Comparison of ENCODE assay signal across 11 mouse cellular contexts in the genomic region with DNA sequence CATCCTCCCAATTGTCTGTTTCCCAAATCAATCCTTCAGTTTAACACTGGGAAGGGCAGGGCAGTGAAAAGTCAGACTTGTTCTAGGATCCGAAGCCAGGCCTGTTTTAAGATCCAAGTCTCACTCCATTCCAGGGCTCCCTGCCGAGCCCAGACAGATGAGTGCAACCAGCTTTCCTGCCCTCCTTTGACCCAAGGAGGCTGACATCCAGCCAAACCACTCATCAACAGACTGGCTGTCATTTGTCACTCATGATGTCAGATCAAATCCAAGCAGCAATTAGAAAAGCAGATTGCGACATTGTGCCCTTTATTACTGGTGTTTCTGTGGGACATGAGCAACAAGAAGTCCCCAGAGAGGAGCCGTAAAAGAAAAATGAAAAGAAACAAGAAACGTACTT.
DNase-seq lines count a peak whose midpoint lies in the region; ATAC-seq lines count a peak whose summit lies in the region.
"Had no signal": no experiment of that assay in that cellular context is flagged by ENCODE, and none has a peak within 500 bp of the region (broad histone marks: within the 10 kb centered on the region; RNA-seq: fewer than 3 reads in every experiment).

No protein-coding gene starts in this region.

- no peak overlapping the region for H3K4me3 ChIP-seq in limb, embryonic 13.5 days
- no peak overlapping the region for H3K4me3 ChIP-seq in intestine, embryonic 15.5 days (replicated peaks)

- H3K27me3 ChIP-seq in limb, embryonic 13.5 days, result no peaks in the 10 kb centered on the region
- no peaks in the 10 kb centered on the region for H3K27me3 ChIP-seq in intestine, embryonic 15.5 days (replicated peaks)

- H3K4me1 ChIP-seq in limb, embryonic 13.5 days, result peaks cover 8% of the 10 kb centered on the region
- 0 out of 2 replicates have a peak, but pooled peaks cover 3% of the 10 kb centered on the region for H3K4me1 ChIP-seq in intestine, embryonic 15.5 days (replicated peaks)

- H3K9me3 ChIP-seq in limb, embryonic 13.5 days, result no peaks in the 10 kb centered on the region
- no peaks in the 10 kb centered on the region for H3K9me3 ChIP-seq in intestine, embryonic 15.5 days

- peak; percentile 8 to 78 for DNase-seq in adrenal gland, adult (ENCODE audit: inconsistent age in 2 of 2, low spot score in 1 of 2)
- no peak for DNase-seq in adrenal gland, postnatal 4 days (ENCODE audit: low spot score in 2 of 2)
- DNase-seq in adrenal gland, adult 18-20 months (ENCODE audit: low spot score in 2 of 2), result peak; percentile 7 to 27
- DNase-seq in gonadal fat pad, adult 2 months (ENCODE audit: low read depth), result peak; percentile 55
- DNase-seq in thymus, postnatal 0 days (ENCODE audit: low spot score), result no peak
- DNase-seq in thymus, postnatal 25 days, result no peak
- DNase-seq: cerebellum, adult 9-10 months had no signal

- no peaks in the 10 kb centered on the region for H3K36me3 ChIP-seq in limb, embryonic 13.5 days
- no peaks in the 10 kb centered on the region for H3K36me3 ChIP-seq in intestine, embryonic 15.5 days

- no peak overlapping the region for H3K9ac ChIP-seq in limb, embryonic 13.5 days
- H3K9ac ChIP-seq in intestine, embryonic 15.5 days, result no peak overlapping the region
- H3K9ac ChIP-seq: hindbrain, embryonic 14.5 days had no signal

- peak overlapping the region; percentile 28 for H3K4me2 ChIP-seq in limb, embryonic 13.5 days (replicated peaks)
- H3K4me2 ChIP-seq in intestine, embryonic 15.5 days (replicated peaks), result no peak overlapping the region
- H3K4me2 ChIP-seq: hindbrain, embryonic 14.5 days had no signal

- no peak overlapping the region for H3K27ac ChIP-seq in limb, embryonic 13.5 days
- H3K27ac ChIP-seq in intestine, embryonic 15.5 days, result no peak overlapping the region
- H3K27ac ChIP-seq: hindbrain, embryonic 14.5 days had no signal

- ATAC-seq in limb, embryonic 13.5 days (ENCODE audit: low FRiP score, low read depth), result no peak
- ATAC-seq in intestine, embryonic 15.5 days, result no peak
- ATAC-seq: forebrain, embryonic 16.5 days had no signal

- 47% methylated on average over 5 of the region's 5 CpGs for WGBS in limb, embryonic 13.5 days
- WGBS in intestine, embryonic 15.5 days, result 73% methylated on average over 5 of the region's 5 CpGs

Comparison
In these comparisons a context has a peak if more than half of its experiments do, and no peak if none do; other contexts are left out.
1. DNase-seq: peak in adrenal gland, adult (2 of 2), adrenal gland, adult 18-20 months (2 of 2) and gonadal fat pad, adult 2 months (single experiment); none in adrenal gland, postnatal 4 days (0 of 2), thymus, postnatal 0 days (single experiment) and thymus, postnatal 25 days (single experiment).